ENCODE assay signal across 19 mouse cellular contexts in the genomic region with DNA sequence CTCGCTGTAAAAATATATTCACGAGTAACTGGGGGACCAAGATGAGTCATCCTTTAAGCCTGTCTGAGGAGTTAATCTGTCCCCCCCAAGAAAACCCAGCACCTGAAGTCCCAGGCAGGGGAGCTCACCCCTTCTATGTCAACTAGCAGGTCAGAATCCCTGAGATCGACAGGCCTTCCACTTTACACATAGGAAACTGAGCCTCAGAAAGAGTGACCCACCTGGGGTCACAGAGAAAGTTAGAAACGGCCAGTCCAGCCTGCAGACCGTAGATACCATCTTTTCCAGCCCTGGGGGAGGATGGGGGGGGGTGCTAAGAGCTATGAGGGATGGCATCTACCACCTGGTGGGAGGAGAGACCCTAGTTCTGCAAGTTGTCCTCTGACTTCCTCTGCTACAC. TPM values are rescaled to one million over a fixed set of nuclear protein-coding genes. Genes with fewer than 3 reads are reported as not detected.
DNase-seq lines count a peak whose midpoint lies in the region; ATAC-seq and TF ChIP-seq lines count a peak whose summit lies in the region.
"Had no signal": no experiment of that assay in that cellular context is flagged by ENCODE, and none has a peak within 500 bp of the region (broad histone marks: within the 10 kb centered on the region; RNA-seq: fewer than 3 reads in every experiment).

No protein-coding gene starts in this region.

- peak overlapping the region; percentile 98; the same call in 1 of the 2 replicates for H3K4me2 ChIP-seq in heart, embryonic 12.5 days
- no peak overlapping the region for H3K4me2 ChIP-seq in kidney, postnatal 0 days (ENCODE audit: low read length)
- peak overlapping the region; percentile 67 for H3K4me2 ChIP-seq in neural tube, embryonic 13.5 days

- no peaks in the 10 kb centered on the region for H3K36me3 ChIP-seq in heart, embryonic 12.5 days
- peaks cover 6% of the 10 kb centered on the region; the same call in 1 of the 2 replicates for H3K36me3 ChIP-seq in kidney, postnatal 0 days (ENCODE audit: insufficient read depth, low read length)
- H3K36me3 ChIP-seq in neural tube, embryonic 13.5 days, result no peaks in the 10 kb centered on the region
- H3K36me3 ChIP-seq: midbrain, embryonic 12.5 days had no signal

- H3K27me3 ChIP-seq in heart, embryonic 12.5 days (replicated peaks), result peaks cover 52% of the 10 kb centered on the region
- no peaks in the 10 kb centered on the region; the same call in 1 of the 2 replicates for H3K27me3 ChIP-seq in kidney, postnatal 0 days (ENCODE audit: insufficient read depth, low read length)
- H3K27me3 ChIP-seq in neural tube, embryonic 13.5 days, result peaks cover 37% of the 10 kb centered on the region
- H3K27me3 ChIP-seq: Patski had no signal

- 70% methylated on average over 5 of the region's 5 CpGs for WGBS in heart, embryonic 12.5 days
- WGBS in kidney, postnatal 0 days, result 59% methylated on average over 5 of the region's 5 CpGs
- WGBS in neural tube, embryonic 13.5 days, result 85% methylated on average over 5 of the region's 5 CpGs

- H3K27ac ChIP-seq in heart, embryonic 12.5 days (ENCODE audit: poor library complexity, severe bottlenecking), result no peak overlapping the region
- H3K27ac ChIP-seq in kidney, postnatal 0 days, result no peak overlapping the region
- no peak overlapping the region for H3K27ac ChIP-seq in neural tube, embryonic 13.5 days (replicated peaks)
- H3K27ac ChIP-seq: liver, embryonic 14.5 days; macrophage had no signal

- no peak for TF ChIP-seq CTCF in kidney, postnatal 0 days (IDR thresholded peaks at IDR 0.05; ENCODE audit: low read depth)

- H3K9me3 ChIP-seq in heart, embryonic 12.5 days (replicated peaks), result no peaks in the 10 kb centered on the region
- H3K9me3 ChIP-seq in kidney, postnatal 0 days (replicated peaks; ENCODE audit: low read length), result no peaks in the 10 kb centered on the region
- H3K9me3 ChIP-seq in neural tube, embryonic 13.5 days, result no peaks in the 10 kb centered on the region
- H3K9me3 ChIP-seq: midbrain, embryonic 12.5 days had no signal

- no peak for DNase-seq in heart, postnatal 25 days (ENCODE audit: low spot score)
- no peak for DNase-seq in kidney, postnatal 0 days (ENCODE audit: low spot score)
- no peak for DNase-seq in kidney, adult 9 months
- DNase-seq in neural tube, embryonic 10.5 days (ENCODE audit: extremely low spot score, low spot score), result no peak
- no peak for DNase-seq in frontal cortex, adult 2 months (ENCODE audit: extremely low spot score in 1 of 2, low spot score in 1 of 2)
- no peak for DNase-seq in Muller cell, postnatal 12 days (ENCODE audit: inconsistent ontology term)
- DNase-seq: adrenal gland, postnatal 10 days; gastrocnemius, postnatal 14 days; heart, adult 18-20 months; kidney, postnatal 36 days; left cerebral cortex, postnatal 4 days; right cerebral cortex, postnatal 4 days had no signal

- peaks cover 4% of the 10 kb centered on the region; the same call in 1 of the 2 replicates for H3K4me1 ChIP-seq in heart, embryonic 12.5 days (replicated peaks)
- no peaks in the 10 kb centered on the region for H3K4me1 ChIP-seq in kidney, postnatal 0 days (replicated peaks; ENCODE audit: insufficient read depth, low read length)
- peaks cover 11% of the 10 kb centered on the region for H3K4me1 ChIP-seq in neural tube, embryonic 13.5 days (replicated peaks)

- H3K4me3 ChIP-seq in heart, embryonic 12.5 days, result no peak overlapping the region
- H3K4me3 ChIP-seq in kidney, postnatal 0 days (replicated peaks; ENCODE audit: low read depth, low read length), result no peak overlapping the region
- no peak overlapping the region for H3K4me3 ChIP-seq in neural tube, embryonic 13.5 days

- intact Hi-C loops in heart, postnatal 25 days (cut with DNase I), result loop anchor here (2.0 kb wide), 1 partner anchor 192 kb away; no protein-coding TSS in a partner anchor

- no peak overlapping the region for H3K9ac ChIP-seq in heart, embryonic 12.5 days
- H3K9ac ChIP-seq in kidney, postnatal 0 days (ENCODE audit: low read depth, low read length), result no peak overlapping the region
- H3K9ac ChIP-seq in neural tube, embryonic 13.5 days, result no peak overlapping the region
- H3K9ac ChIP-seq: liver, embryonic 14.5 days had no signal

- ATAC-seq in heart, embryonic 12.5 days (ENCODE audit: insufficient number of reproducible peaks, low FRiP score), result no peak
- ATAC-seq in kidney, postnatal 0 days (replicated peaks; ENCODE audit: low FRiP score, low read depth), result peak; percentile 6; the same call in 1 of the 2 replicates
- no peak for ATAC-seq in neural tube, embryonic 13.5 days (ENCODE audit: low read depth)

RNA-seq across cellular contexts. Expression of a gene that starts 10.4 kb away (rescaled TPM):
- polyA plus RNA-seq in heart, embryonic 12.5 days (2016; fragmentation: Nextera tagmentation; extraction: Ambion mirVana), result 1.2 and 2.1 TPM in 2 replicates
- total RNA-seq in heart, postnatal 25 days (2021), result not detected
- polyA plus RNA-seq in kidney, postnatal 0 days (2015; fragmentation: Nextera tagmentation; extraction: Ambion mirVana), result 66.9 and 73.2 TPM in 2 replicates
- 0.47 and 0.80 TPM in 2 replicates for polyA plus RNA-seq in neural tube, embryonic 13.5 days (2015; fragmentation: Nextera tagmentation; extraction: Ambion mirVana)
- polyA plus RNA-seq in frontal cortex, adult 2 months (2012; rRNA removed), result 1.6 and 2.0 TPM in 2 replicates
- total RNA-seq: gastrocnemius, postnatal 14 days had no signal
- polyA plus RNA-seq: C2C12 had no signal

RNA-seq across cellular contexts. Expression of a gene that starts 17.8 kb away (rescaled TPM):
- polyA plus RNA-seq in heart, embryonic 12.5 days (2016; fragmentation: Nextera tagmentation; extraction: Ambion mirVana), result 102 and 104 TPM in 2 replicates
- total RNA-seq in heart, postnatal 25 days (2021), result 10 to 100 TPM; 49.0 to 54.6 TPM
- polyA plus RNA-seq in kidney, postnatal 0 days (2015; fragmentation: Nextera tagmentation; extraction: Ambion mirVana), result 155 and 158 TPM in 2 replicates
- 239 and 265 TPM in 2 replicates for polyA plus RNA-seq in neural tube, embryonic 13.5 days (2015; fragmentation: Nextera tagmentation; extraction: Ambion mirVana)
- 177 and 209 TPM in 2 replicates for polyA plus RNA-seq in frontal cortex, adult 2 months (2012; rRNA removed)

RNA-seq across cellular contexts. Expression of a gene that starts 44.3 kb away (rescaled TPM):
- 66.7 and 67.1 TPM in 2 replicates for polyA plus RNA-seq in heart, embryonic 12.5 days (2016; fragmentation: Nextera tagmentation; extraction: Ambion mirVana)
- total RNA-seq in heart, postnatal 25 days (2021), result 1 to 10 TPM; 7.7 to 9.2 TPM
- polyA plus RNA-seq in kidney, postnatal 0 days (2015; fragmentation: Nextera tagmentation; extraction: Ambion mirVana), result 36.1 and 41.1 TPM in 2 replicates
- polyA plus RNA-seq in neural tube, embryonic 13.5 days (2015; fragmentation: Nextera tagmentation; extraction: Ambion mirVana), result 10.4 and 10.9 TPM in 2 replicates
- 3.0 and 3.2 TPM in 2 replicates for polyA plus RNA-seq in frontal cortex, adult 2 months (2012; rRNA removed)
- polyA plus RNA-seq: macrophage had no signal

RNA-seq across cellular contexts. Expression of a gene that starts 56.3 kb away (rescaled TPM):
- polyA plus RNA-seq in heart, embryonic 12.5 days (2016; fragmentation: Nextera tagmentation; extraction: Ambion mirVana), result 20.0 and 20.6 TPM in 2 replicates
- total RNA-seq in heart, postnatal 25 days (2021), result 1 to 10 TPM; 8.4 to 9.3 TPM
- polyA plus RNA-seq in kidney, postnatal 0 days (2015; fragmentation: Nextera tagmentation; extraction: Ambion mirVana), result 16.1 and 17.4 TPM in 2 replicates
- 7.4 and 8.7 TPM in 2 replicates for polyA plus RNA-seq in neural tube, embryonic 13.5 days (2015; fragmentation: Nextera tagmentation; extraction: Ambion mirVana)
- polyA plus RNA-seq in frontal cortex, adult 2 months (2012; rRNA removed), result 13.7 and 15.2 TPM in 2 replicates

Comparison
In these comparisons a context has a peak if more than half of its experiments do, and no peak if none do; other contexts are left out.
1. RNA of a gene that starts 10.4 kb away (polyA plus RNA-seq): 66.9 to 73.2 TPM in kidney, postnatal 0 days; 1.2 to 2.1 TPM in heart, embryonic 12.5 days, 1.6 to 2.0 TPM in frontal cortex, adult 2 months and 0.47 to 0.80 TPM in neural tube, embryonic 13.5 days; every median in the first group is over 10 times any median in the second.